Mouse (Mus musculus): ENCODE data around the gene Bcar1. TPM values are rescaled to one million over a fixed set of nuclear protein-coding genes. Genes with fewer than 3 reads are reported as not detected.

The Bcar1 gene
- total RNA-seq, 4 experiments from 2014 or later, result 49.4 to 54.6 (median 53.5) TPM

DNA sequence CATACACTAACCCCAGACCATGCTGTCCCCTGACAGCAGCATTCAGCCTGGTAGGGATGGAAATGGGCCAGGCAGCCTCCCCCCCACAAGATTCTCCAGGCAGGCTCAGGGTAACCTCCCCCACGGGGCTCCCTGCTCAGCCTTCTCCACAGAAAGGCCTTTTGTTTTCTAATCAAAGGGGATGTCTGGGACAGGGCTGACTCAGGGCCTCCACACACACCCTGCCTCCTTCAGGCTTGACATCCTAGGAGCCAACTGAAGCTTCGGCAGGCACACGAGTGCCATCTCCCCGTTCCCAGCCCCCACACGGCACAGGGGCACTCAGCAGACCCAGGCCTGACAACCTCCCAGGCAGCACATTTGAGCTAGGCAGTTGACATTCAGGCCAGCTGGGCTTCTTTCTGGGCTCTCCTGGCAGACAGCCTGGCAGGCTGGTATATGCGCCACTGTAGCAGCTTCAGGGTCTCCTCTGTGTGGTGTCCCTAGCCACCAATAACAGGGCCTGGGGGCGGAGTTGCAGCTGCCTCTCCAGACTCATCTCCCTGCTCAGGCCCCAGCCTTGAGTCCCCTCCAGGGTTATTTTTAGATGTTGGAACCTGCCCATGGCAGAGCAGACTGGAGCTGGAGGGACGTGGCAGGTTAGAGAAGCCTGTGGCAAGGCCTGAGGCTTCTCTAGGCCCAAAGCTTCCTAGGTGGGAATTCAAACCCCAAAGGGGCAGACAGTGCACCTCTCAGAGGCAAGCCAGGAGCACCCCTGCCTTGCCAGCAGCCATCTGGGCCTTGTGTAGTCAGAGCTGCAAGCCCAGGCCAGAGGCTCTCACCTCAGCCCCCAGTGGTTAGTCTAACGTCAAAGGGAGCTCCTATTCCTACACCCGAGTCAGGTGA lies 26.8 kb downstream of the Bcar1 start:
- peak in 1 of 2 experiments; percentile 85 for DNase-seq (ENCODE audit: low spot score in 2 of 2)

DNA sequence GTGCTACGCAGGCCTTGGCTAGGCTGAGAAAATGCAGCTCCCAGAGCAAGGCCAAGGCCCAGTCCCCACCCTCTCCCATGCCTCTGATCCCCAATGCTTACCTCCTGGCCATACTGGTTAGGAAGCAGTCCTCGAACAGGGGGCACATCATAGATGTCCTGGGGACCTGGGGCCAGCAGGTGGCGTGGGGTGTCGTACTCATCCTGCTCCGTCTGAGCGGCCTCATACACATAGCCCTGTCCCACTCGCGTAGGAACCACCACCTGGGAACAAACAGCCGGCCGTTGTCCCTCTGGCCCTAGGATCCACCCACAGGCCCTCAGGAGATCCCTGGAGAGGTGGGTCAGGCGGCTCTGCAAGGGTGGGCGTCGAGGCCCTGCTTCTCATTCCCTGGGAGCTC lies 28.1 kb downstream of the Bcar1 start:
- no peak for DNase-seq (ENCODE audit: low spot score in 2 of 2)

- no peak for DNase-seq (ENCODE audit: low spot score in 2 of 2)
These were observed 29.3 kb downstream of the Bcar1 start for GRCm38 (mm10) chr8:111714295-111714694.

GRCm38 (mm10) chr8:111713817-111714216 lies 29.8 kb downstream of the Bcar1 start:
- no peak for DNase-seq (ENCODE audit: low spot score in 2 of 2)

DNA sequence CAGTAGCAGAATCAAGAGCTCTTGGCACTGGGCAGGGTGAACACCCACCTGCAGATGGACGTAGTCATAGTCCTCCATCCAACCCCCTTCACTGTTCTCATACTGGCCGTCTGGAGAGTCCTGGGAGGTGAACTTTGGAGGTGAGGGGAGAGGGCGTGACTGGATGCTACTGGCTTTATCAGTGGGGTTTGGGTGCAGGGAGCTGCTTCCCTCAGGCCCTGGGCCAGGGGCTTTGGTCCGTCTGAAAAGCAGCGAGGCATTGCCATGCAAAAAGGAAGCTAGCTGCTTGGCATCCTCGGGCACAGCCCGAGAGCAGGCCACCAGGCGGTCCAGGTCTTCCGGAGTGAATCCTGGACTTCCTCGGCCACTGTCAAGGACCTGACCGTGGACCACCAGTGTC lies 30.3 kb downstream of the Bcar1 start:
- no peak for DNase-seq (ENCODE audit: low spot score in 2 of 2)

DNA sequence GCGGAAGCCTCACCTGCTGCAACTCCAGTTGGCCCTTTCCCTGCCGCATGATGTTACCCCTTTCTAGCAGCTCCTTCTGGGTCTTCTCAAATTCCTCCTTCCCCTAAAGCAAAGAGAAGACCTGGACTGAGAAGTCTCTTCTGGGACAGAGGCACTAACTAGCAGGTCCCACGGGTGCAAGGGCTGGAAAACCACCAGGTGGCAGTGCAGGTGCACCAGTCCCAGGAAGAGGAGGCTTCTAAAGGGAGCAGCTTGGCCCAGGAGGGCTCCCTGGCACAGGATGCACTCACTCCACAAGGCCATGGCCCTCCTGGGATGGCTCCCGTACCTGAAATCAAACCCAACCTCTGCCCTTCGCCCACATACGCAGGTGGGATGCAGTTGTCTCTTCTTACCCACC lies 31.0 kb downstream of the Bcar1 start:
- peak in 1 of 2 experiments; percentile 59 for DNase-seq (ENCODE audit: low spot score in 2 of 2)

- peak in 1 of 2 experiments; percentile 56 for DNase-seq (ENCODE audit: low spot score in 2 of 2)
These were observed 31.5 kb downstream of the Bcar1 start for GRCm38 (mm10) chr8:111712135-111712534.

DNA sequence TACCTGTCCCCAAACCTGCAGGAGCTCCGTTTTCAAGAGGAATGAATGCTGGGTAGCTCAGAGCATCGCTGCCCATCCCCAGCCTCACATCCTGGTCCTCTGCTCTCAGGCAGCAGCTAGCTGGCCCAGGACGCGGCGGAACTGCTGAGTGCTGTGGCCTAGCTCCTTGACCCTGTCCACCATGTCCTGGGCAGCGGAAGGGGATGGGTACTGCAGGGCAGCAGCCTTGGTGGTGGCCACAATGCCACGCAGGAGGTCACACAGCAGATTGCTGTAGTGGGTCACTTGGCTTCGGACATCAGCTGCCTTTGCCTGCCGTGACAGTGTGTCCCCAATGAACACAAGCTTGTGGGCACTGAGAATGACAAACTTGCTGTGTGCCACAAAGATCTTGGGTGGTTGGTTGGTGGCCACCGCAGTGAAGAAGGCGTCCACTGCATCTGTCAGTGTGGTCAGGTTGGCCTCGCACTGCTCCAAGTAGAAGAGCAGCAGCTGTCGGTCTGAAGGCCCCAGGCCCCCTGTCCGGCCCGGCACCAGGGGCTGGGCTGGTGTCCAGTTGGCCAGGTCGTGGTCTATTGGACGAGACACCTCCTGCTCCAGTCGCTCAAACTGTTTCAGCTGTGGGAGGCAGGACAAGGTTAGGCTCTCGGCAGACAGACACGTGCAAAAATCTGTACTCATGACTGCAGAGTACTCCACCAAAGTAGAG lies 32.7 kb downstream of the Bcar1 start:
- no peak for DNase-seq (ENCODE audit: low spot score in 2 of 2)

DNA sequence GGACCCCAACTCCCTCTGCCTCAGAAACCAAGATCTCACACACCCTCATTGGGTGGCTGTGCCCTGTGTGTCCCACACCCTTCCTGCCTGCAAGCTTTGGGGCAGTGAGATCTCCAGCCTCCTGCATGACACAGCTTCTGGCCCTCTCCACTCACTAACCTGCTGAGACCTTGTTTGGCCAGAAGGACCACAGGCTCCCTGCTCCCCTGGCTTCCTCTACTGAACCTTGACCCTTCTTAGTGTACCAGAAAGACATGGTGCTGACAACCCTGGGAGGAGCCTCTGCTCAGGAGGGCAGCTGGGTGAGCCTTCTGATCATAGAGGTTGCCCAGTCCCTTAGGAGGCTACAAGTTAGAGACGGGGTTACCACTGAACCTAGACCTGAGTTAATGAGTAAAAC lies 34.4 kb downstream of the Bcar1 start:
- DNase-seq (ENCODE audit: low spot score in 2 of 2), result no peak

DNA sequence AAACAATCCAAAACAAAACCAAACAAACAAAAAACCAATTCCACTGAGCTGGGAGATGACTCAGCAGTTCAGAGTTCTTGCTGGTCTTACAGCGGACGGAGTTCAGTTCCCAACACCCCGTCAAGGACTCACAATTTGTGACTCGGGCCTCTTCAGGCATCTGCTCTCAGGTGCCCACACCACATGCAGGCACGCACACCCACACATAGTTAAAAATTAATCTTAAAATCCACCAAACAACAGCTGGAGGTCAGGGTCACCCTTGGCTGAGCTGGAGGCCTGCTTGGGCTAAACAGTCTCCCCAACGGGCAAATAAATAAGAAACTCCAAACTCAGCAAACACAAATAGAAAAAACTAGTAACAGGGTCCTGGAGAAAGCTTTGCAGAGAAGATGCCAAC lies 35.3 kb downstream of the Bcar1 start:
- no peak for DNase-seq (ENCODE audit: low spot score in 2 of 2)

- no peak for DNase-seq (ENCODE audit: low spot score in 2 of 2)
These were observed 37.9 kb downstream of the Bcar1 start for GRCm38 (mm10) chr8:111705699-111706098.

DNA sequence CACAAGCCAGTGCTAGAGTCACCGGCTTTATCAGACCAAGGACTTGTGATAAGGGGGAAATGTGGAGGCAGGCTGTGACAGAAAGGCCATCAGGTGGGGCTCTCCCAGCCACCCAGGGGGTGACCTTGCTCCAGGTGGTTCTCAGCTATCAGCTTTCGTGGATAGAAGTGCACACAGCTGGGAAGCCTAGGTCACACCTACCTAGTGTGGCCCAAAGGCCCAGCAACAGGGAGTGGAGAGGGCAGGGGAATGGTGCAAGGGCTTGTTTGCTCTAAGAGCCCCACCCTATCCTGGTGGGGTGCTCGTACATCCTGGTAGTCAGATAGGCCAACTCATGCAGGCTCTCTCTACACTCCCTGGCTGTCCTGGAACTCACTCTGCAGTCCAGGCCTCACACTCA lies 38.4 kb downstream of the Bcar1 start:
- no peak for DNase-seq (ENCODE audit: low spot score in 2 of 2)

DNA sequence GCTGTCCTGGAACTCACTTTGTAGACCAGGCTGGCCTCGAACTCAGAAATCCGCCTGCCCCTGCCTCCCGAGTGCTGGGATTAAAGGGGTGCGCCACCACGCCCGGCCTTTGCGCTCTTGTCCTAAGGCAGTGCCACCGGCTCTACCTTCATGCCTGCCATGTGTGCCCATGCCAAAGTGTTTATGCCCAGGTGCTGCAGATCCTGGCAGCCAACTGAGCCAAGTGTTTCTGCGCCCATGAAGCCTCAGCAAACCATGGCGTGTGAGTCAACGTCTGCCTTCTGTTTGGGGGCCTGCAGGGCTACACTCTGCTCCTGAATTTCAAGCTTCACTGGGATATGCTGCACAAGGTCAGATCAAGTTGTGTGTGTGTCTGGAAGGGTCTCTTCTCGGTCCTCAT lies 39.0 kb downstream of the Bcar1 start:
- DNase-seq (ENCODE audit: low spot score in 2 of 2), result no peak

DNA sequence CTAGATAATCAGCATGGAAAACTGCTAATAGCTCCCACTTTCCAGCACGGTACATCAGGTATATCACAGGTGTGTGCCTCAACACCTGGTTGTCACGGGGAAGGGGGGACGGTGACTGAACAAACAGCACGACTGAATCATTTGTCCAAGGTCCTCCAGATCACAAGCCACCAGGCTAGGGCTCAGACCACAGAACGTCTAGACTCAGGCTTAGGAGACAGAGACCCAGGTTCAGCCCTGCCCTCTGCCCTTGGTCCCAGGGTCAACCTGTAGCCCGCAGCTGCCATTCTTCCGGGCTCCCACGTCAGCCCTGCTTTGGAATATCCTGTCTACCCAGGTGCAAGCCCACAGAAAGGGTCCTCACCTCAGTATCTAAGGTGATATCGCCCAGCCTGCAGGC lies 42.2 kb downstream of the Bcar1 start:
- no peak for DNase-seq (ENCODE audit: low spot score in 2 of 2)

- DNase-seq (ENCODE audit: low spot score in 2 of 2), result no peak
These were observed 42.9 kb downstream of the Bcar1 start for GRCm38 (mm10) chr8:111700740-111701139.

DNA sequence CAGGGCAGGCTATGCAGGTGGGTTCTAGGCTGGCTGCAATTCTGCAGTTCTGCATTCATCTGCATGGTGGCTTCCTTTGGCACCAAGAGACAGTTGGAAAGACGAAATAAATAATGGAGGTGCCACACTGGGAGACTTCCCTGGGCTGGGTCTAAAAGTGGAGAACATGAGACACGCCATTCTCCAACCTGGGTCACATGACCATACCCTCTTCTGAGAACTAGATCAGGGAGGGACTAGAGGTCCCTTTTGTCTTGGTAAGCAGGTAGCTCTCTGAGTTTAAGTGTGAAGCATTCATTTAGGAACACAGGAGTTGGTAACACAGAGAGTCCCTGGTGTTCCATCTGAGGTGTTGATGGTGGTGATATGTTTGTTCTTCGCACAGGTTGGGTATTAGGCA lies 43.4 kb downstream of the Bcar1 start:
- no peak for DNase-seq (ENCODE audit: low spot score in 2 of 2)

GRCm38 (mm10) chr8:111699035-111699434 lies 44.6 kb downstream of the Bcar1 start:
- no peak for DNase-seq (ENCODE audit: low spot score in 2 of 2)

DNA sequence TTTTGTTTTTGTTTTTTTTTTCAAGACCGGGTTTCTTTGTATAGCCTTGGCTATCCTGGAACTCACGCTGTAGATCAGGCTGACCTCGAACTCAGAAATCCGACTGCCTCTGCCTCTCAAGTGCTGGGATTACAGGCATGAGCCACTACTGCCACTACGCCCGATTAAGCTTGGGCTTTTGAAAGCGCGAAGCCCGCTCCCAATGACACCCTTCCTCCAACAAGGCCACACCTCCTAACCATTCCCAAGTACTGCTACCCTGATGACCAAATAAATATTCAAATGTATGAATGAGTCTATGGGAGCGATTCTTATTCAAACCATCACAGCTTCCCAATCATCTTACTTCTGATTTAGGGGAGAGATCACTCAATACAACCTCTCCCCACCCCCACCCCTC lies 46.0 kb downstream of the Bcar1 start:
- no peak for DNase-seq (ENCODE audit: low spot score in 2 of 2)

DNA sequence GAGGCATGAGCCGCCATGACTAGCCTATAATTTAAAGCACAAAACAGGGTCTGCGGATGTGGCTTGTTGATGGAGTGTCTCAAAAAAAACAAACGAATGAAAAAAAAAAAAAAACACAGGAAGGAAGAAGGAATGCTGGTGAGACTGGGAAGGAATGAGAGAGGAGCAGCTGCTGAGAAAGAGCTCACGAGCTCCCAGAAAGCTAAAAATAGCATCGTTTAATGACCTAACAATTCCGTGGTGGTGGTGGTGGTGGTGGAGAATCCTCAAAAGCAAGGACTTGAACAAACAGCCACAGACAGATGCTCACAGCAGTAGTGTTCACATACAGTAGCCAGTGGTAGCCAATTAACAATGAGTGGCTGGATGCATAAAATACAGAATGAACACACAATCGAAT lies 48.2 kb downstream of the Bcar1 start:
- no peak for DNase-seq (ENCODE audit: low spot score in 2 of 2)

DNA sequence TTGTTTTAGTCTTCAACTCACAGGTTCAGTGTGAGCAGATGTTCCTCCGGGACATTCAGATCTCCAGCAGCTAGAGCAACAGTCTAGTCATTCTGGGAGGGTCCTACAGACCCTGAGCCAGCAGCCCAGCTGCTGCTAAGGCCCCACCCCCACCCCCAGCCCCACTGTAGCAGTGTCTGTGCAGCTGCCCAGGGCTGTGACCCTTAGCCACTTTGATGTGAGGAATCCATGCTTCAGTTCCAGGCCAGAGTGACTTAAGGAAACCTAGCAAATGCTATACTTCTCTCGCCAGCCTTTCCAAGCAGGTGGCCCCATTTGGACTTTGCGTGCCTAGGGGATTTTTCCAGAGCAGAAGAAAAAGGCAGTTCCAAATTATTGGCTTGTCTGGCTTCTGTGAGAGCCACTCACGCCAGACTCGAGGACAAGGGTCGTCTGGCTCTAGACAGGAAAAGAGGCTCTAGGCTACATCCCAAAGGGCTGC lies 50.3 kb downstream of the Bcar1 start:
- no peak for DNase-seq (ENCODE audit: low spot score in 2 of 2)

- DNase-seq (ENCODE audit: low spot score in 2 of 2), result no peak
These were observed 52.6 kb downstream of the Bcar1 start, which contains the start of gene Ctrb1 for GRCm38 (mm10) chr8:111690960-111691445. TSS of gene Ctrb1 (minus strand) at chr8:111691010.

DNA sequence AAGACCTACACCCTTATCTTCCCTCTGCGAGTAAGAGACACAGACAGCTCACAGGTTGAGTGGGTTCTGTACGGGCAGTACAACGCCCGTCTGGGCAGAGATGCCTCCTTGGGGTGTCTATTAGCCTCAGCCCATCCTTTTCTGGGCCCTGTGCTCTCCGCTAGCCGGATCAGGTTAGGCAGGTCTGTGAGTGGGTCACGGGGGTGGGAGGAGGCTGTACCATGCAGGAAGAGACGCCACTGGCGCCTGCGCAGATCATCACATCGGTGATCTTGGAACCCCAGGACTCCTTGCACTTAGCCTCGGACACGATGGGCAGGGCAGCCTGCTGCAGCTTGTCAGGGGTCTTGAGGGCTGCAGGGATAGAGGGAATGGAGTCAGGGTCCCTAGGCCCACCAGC lies 56.7 kb downstream of the Bcar1 start:
- DNase-seq (ENCODE audit: low spot score in 2 of 2), result no peak

All from left cerebral cortex, adult 8-10 months (tissue).